Mouse (Mus musculus) megakaryocyte, embryonic 14.5 days (primary cell): ENCODE results near the gene Gramd1b.

ENCODE experiments used
- FLI1 ChIP-seq: IDR thresholded peaks from 2 replicates; pipeline ENCODE4 v1.6.1; 2012; ENCODE audit warnings: low read length, inconsistent platforms, mixed read lengths
- GATA1 ChIP-seq: IDR thresholded peaks from 3 replicates; pipeline ENCODE4 v1.6.1; 2012; ENCODE audit warnings: mixed read lengths, low read length, inconsistent platforms, borderline replicate concordance

DNA sequence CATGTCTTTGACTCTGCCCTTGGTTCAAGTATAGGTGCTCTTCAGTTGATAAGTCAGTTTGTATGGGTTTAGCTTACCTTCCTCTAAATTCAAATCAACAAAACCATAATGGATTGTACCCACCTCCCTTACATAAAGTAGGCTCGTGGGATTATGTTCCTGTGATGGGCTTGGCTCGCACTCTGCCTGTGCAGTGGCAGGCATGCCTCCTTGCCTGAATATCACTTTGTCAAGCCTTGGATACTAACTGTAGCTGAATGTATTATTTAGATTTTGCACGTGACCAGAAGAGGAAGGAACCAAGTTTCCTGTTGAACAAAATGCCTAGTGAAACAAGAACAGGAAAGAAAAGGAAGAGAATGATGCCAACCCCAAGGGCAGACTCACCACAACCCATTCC is 260.1 kb downstream of the Gramd1b start:
- TF ChIP-seq GATA1, result no peak
- TF ChIP-seq FLI1, result no peak
